Mouse (Mus musculus) layer of hippocampus, postnatal 25 days (tissue): ENCODE results near the gene Nckap5. TPM values are rescaled to one million over a fixed set of nuclear protein-coding genes. Genes with fewer than 3 reads are reported as not detected.
A peak's percentile ranks its signal among the peaks of the same experiment; 100 is the strongest.

Source experiments
- DNase-seq, 2 experiments: peaks; one replicate each; pipeline ENCODE4 v3.0.0; 2022; ENCODE audit warnings: mixed read lengths in 2 of 2, low spot score in 1 of 2; ENCODE audit errors: extremely low spot score in 1 of 2
- total RNA-seq, 2 experiments: library from RNA; stranded (reverse); gene quantifications; 2 replicates each; pipeline ENCODE4 v1.2.3; 2021

Nckap5 gene
- total RNA-seq, 2 experiments from 2014 or later, result 9.1 to 13.8 TPM

DNA sequence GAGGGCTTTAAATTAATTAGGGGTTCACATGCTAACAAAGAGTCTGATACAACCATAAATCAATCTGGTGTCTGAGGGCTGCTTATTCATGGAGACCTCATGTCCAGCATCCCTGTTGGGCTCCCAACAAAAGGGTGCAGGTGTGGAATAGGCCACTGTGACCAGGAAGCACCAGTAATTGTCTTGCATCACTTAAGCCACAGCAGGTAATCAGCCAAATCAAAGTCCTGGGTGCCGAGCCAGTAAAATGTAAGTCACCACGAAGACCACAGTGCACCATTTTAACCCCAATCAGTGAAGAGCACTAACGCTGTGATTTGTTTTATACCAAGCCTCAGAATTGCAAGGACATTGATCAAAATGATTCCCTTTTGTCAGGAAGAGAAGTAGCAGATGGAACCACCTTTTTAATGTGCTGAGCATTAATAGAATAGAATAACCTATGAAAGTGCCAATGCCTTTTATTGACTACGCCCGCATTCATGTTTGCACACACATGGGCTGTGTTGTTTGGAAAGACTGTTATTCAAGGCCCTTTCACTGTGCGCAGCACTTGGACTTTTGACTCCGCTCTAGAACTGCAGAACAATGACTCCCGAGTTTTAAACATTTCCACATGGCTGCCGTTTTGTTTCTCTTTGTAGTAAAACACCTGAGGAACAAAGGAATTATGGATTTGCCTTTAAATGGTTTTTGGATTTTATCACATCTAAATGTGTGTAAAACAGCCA is 393.5 kb downstream of the Nckap5 start:
- no peak for DNase-seq

DNA sequence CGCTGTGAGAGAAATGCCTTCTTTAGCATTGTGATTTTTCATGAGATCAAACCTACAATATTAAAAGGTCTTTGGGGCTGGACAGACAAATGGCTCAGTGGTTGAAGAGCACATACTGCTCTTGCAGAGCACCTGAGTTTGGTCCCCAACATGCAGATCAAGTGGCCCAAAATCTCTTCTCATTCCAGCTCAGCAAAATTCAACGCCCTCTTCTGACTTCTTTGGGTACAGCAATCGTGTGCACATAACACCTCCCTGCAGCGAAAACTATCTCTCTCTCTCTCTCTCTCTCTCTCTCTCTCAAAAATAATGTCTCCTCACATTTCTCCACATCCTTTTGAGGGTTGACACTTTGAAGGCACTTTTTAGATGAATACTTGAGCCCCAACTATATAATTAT is 398.3 kb downstream of the Nckap5 start:
- DNase-seq, result no peak

DNA sequence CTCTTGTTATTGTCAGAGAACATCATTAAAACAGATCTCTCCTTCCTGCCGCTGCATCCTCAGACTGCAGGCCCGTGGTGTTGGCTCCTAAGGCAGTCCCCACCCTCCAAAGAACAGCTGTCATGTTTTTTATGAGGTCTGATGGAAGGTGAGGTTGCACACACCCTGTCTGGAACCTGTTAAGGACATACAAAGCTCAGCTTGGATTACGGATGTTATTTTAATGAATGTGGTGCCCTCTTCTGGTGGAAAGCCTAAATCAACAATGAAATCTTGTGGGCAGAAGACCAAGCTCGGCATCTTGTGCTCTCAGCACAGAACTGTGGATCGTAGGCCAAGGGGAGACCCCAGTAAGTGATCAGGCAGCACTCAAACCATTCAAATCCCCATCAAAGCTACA is 399.0 kb downstream of the Nckap5 start:
- peak; percentile 37 to 60 for DNase-seq

DNA sequence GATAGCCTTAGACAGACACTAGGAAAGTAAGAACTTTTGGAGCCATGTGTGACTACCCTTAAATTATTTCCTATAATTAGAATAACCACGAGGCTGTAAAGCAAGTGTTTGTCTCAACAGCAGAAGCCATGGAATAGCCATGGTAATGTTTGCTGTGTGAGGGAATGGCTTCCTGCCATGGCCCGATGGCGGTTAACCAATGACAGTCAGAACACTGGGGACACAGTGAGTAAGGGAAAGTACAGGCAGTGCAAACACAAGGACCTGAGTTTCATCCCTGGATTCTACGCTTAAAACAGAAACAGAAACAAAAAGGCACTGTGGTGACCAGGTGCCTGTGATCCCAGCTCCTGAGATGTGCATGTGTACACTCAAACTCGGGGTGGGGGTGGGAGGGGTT is 419.2 kb downstream of the Nckap5 start:
- DNase-seq, result no peak

DNA sequence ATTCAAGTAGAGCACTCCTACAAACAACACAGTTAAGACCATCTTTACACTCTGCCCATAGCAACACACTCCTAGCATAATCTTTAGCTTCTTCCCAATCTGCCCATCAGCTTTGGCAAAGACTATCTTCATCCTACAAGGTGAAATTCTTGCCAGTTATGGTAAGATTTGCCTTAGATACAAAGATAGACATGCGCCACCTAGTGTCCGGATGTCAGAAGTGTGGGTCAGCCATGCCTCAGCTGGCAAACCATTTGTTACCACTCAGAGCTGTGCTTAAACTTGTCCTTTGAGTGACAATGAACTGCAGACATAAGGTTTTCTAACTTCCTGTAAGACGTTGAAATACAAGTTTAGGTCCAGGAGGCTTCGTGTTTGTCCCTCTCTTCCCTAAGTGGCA is 422.7 kb downstream of the Nckap5 start:
- DNase-seq, result peak in 1 of 2 experiments; percentile 59

DNA sequence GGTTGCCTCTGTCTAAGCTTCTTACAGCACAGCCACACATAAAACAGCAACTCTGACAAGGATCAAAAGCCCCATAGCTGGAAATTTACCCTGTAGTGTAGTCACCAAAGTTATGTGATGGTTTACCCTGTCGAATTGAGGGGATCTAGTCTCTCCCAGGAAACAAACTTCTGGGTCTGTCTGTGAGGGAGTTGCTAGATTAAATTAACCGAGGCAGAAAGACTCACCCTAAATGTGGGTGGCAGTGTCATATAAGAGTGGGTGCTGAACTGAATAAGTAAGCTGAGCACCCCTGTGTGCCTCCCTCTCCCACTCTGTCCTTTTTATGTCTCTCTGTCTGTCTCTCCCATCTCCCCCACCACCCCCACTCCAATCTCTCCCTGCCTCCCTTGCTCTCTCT is 425.1 kb downstream of the Nckap5 start:
- no peak for DNase-seq

DNA sequence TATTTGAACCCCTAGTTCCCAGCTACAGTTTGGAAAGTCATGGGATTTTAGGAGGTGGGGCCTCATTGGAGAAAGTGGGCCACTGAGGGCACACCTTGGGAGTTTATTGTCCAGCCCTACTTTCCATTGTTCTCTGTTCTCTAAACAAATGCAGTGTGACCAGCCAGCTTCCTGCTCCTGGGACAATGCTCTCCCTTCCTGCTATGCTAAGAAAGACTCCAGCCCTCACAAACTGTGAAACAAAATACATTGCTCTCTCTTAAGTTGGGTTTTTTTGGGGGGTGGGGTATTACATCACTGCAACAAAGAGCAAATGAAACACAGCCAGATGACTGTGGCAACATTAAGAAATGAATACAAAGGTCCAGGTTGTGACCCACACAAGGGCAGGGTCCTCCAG is 426.6 kb downstream of the Nckap5 start:
- DNase-seq, result no peak

DNA sequence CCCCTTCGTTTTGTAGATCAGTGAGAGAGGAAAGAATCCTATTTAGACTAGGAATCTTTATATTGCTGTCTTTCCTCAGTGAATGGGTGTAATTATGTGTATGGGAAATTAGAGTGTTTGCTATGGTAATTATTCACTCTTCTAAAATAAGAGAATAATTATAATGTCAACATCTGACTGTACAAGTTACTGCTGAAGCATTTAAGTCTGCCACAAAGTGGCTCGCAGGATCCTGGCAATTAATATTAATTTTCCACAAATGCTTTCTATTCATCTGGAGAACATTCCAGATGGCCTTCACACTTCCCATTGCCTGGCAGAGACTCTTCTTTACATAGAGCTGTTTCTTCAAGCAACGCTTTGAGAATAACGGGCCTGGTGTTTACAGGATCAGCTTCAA is 439.4 kb downstream of the Nckap5 start:
- no peak for DNase-seq

DNA sequence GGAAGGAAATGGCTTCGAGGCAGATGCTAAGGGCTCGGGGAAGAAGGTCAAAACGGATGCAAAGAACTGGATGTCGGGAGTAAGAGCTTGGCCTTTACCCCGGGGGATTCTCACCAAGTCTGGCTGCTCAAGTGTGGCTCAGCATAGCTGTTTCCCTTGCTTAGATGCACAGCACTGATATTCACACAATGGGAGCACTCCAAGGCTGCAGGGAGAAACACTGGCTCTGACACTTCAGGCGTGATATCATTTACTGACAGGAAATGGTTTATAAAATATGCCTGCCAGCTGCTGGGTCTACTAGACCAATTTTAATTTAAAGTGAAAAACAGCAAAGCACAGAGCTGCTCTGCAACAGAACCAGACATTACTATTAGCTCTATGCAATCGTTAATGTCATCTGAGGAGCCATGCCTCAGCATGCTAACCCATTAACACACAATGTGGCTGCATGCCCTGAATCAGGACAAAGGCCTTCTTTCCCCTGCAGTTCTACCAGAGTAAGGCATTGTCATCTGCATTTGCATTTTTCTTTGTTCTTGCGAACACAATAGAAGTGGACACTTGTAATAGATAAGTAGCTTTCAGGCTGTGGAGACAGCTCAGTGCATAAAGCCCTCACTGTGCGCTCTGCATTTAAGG is 453.1 kb downstream of the Nckap5 start:
- no peak for DNase-seq

DNA sequence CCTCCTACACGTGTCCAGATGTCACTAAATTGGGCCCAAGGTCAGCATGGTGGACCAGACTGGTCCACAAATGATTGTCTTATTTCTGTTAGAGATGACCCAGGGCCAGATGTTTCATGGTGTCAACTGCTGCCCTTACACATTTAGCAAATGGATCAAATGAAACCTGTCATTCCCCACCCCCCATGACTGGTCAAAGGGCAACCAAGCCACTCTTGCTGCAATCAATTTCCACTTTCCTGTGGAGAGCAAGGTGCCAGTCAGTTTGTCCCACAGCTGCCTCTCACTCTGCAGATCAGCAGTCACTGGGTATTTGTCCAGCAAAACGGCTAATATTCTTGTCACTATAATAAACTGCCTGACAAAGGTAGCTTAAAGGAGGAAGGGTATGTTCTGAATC is 463.9 kb downstream of the Nckap5 start:
- no peak for DNase-seq

DNA sequence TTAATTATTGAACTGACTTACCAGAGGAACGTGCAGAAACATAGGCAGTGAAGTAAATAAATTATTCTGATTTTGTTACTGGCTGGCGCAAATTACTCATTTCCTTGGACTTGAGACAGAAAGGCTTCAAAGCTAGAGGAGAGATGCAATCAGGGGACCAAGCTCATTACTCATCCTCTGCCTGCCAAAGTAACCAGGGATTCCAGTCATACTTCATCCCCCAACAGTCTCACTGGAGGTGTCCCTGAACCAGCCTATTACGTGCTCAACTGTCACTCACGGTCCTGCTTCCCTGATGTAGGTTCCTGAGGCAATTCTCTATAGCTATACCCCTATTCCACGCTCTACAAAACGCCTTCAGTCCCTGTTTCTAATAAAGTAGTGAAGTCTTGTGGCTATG is 466.0 kb downstream of the Nckap5 start:
- no peak for DNase-seq

DNA sequence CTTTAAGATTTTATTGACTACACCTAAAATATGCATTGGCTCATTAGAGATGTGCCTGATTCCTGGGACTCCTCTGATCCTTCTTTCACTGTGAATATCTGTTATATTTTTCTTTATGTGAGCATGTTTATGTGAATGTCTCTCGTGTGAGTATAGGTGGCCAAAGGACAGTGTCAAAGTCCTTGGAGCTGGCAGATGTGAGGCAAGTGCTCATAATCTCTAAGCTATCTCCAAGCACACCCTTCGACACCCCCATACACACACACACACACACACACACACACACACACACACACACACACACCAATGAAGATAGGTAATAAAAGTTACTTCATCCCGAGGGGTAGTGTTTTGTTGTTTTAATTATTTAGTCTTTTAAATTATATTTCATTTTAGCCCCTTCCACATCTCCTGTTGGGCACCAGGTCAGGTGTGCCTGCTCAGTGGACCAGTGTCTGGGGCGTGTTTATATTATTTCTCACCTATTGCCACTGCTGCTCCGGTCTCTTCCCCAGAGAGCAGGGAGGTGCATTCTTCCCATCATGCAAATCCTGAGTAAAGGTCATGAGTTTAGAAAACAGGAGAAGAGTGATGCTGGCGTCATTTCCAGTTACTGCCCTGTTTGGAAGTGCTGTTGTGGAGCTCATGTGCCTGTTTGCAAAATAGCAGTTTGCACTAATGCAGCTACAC is 469.9 kb downstream of the Nckap5 start:
- DNase-seq, result no peak

DNA sequence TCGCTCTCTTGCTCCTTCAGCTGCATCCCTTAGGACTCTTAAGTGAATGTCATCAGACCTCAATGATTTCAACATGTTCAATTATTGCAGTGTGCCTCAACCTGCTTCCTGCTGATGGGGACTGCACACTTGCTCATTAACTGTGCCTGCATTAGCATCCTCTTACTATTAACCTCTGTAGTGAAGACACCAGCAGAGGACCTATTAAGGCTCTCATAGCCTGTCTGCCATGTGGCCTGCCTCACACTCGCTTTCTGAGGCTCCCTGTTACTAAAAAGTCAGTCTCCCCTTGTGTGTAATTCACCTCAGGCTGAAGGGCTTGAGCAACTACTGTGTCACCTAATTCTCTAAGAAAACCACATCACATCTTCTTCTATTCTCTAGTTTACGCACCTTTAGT is 470.5 kb downstream of the Nckap5 start:
- no peak for DNase-seq

DNA sequence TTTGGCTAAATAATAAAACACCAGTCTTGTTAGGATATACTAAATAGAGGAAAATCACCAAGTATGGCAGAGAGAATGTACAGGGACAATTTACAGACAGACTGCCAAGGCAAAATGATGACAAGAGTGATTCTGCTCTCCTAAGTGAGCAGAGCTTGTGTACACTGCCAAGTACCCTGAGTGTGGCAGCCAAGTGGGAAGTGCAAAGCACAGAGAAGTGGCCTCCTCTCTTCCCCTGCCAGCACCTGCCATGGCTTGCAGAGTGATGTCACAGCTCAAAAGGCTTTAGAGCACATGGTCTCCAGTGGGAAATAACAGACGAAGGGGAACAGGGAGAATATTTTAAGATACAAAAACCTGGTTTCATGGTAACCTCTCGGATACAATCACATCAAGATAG is 488.8 kb downstream of the Nckap5 start:
- no peak for DNase-seq

DNA sequence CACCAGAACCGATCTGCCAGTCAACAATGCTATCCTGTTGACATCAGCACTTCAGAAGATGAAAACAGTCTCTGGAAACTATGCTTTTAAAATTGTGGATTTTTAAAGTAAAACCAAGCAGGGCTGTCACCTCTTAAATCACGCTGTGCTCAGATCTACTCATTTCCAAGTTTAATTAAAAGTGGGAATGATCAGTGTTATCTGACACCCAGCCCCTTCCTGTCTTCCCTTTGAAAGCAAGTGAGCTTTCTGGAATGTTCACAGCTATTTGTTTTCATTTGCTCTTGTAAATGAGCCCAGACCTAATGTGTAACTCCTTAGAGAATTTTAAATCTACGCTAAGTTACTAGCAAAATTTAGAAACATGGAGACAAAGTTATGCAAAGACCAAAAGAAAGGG is 491.3 kb downstream of the Nckap5 start:
- no peak for DNase-seq

DNA sequence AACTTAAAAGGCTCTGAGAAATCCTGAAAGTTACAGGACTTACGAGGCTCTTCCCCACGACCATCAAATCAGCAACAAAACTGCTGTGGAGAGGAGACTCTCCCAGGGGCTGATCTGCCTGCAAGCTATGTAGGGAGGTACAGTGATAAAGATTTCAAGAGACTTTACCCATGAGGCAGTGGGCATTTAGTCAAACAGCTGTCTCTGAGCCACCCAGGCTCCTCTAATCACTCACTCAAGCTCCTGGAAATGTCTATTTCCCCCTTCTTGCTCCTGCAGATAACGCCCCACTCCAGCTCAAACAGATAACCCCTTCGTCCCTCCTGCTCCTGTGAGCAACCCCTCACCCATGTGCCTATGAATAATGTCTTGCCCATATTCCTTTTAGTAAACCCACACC is 496.4 kb downstream of the Nckap5 start:
- DNase-seq, result no peak

DNA sequence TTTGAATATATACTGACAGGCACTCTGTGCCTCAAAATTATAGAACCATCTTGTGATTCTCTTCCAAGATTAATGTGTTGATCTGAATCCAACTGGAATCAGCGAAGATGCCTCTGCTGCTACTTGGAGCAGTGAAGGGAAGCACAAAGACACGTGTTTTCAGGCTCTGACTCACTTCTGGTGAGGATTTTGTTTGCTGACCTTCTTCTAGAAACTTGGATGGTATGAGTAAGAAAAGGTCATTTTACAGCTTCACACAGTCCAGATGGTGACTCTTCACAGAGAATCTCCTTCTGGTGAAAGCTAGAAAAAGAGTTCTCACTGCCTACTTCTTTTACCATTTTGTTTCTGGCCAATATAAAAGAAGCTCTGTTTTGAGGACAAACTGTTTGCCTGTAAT is 498.6 kb downstream of the Nckap5 start:
- no peak for DNase-seq

DNA sequence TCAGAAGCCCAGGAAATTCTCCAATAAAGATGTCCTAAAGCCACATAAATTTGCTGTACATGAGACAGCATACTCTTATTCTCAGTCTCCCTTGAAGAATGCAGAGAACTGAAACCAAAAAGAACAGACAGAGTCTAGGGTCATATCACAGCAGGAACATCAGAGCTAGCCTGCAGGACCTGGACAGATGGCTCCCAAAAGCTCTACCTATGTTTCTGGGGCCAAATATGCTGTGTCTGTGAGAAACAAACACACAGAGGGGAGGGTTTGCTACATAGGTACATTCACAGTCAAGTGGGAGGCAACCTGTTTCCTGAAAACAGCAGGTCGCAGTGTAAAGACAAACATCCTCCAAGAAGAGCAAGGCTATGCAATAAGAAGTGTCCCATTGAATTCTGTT is 509.9 kb downstream of the Nckap5 start:
- no peak for DNase-seq

DNA sequence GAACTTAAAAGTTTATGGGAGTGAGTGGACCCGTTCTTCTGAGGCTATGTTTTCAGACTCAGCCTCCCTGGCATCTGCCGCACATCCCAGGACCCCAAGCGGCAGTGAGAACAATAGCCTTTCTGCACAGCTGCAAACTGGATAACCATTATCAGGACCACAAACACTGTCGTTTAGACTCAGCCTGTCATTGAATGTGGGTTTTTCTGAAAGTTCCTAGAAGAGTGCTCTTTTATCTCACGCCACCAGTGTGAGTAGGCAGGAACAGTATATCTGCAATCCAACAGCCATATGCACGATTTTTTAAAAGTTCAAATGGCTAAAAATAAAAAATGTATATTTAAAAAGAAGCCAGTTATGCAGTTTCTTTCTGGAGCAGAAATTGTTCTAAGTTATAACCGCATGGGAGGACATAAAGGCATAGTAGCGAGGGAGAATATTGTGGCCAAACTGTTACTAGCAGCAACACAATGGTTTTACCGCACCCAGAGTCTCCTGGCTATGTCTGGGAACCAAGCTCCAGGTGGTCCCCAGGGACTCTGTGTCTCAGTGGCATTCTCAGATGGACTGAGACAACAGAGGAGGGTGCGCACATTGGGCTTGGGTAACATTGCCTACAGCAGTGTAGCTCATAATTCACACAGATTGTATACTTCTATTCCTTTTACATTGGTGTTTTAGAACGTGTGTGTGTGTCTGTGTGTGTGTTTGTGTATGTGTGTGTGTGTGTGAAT is 512.6 kb downstream of the Nckap5 start:
- no peak for DNase-seq

DNA sequence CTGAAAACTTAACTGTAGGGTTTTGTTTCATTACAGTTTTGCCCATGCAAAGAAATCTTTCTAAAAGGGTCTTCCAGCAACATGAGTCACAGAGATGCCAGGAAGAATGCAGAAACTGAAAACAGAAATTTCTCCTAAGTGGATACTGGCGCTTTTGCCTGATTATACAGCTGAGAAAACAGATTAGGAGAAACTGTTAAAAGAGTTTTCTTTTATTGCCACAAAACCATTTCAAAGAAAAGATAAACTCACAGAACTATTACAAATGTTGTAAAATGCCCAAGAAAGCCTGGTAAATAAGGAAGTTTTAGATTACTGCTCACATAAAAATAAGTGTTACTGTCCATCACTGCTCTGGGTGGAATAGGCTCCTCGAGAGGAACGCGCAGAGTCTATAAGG is 513.3 kb downstream of the Nckap5 start:
- no peak for DNase-seq

DNA sequence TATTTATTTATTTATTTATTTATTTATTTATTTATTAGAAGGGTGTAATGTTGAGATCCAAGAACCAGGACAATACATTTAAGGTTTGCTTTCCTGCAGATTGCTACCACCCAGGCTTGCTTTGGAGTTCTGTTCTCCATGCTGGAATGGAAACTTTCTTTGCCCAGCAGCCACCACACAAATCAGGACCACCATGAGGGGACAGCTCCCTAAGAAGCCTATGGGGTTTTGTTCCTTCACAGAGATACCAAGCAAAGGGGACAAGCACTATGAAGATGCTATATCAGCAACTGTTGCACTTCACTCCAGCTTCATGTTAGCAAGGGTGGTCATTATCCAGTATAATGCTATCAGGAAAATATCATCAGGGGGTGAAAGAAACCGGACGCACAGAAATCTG is 513.7 kb downstream of the Nckap5 start:
- no peak for DNase-seq
